Mouse (Mus musculus): Measurements from ENCODE around the gene Adamts2. TPM values are rescaled to one million over a fixed set of nuclear protein-coding genes. Genes with fewer than 3 reads are reported as not detected.

The Adamts2 gene
- polyA plus RNA-seq, 1 experiment from 2014 or later = 29.4 TPM

- TF ChIP-seq CTCF (IDR thresholded peaks at IDR 0.05) = no peak
- peak; percentile 59; the same call in 1 of the 2 replicates for TF ChIP-seq EP300 (IDR thresholded peaks at IDR 0.05)
- DNase-seq (ENCODE audit: low spot score) (peak; percentile 58), ATAC-seq (no peak)
- Histone ChIP-seq H3K9ac (replicated peaks; ENCODE audit: low read depth) (no peak overlapping the region), H3K9me3 (ENCODE audit: low read length) (no peaks in the 10 kb centered on the region), H3K4me2 (replicated peaks; ENCODE audit: low read depth, low read length) (no peak overlapping the region), H3K4me3 (ENCODE audit: low read depth, low read length) (no peak overlapping the region), H3K36me3 (ENCODE audit: insufficient read depth, low read length) (no peaks in the 10 kb centered on the region), H3K27me3 (replicated peaks; ENCODE audit: insufficient read depth, low read length) (no peaks in the 10 kb centered on the region), H3K27ac (ENCODE audit: low read length) (no peak overlapping the region), H3K4me1 (ENCODE audit: insufficient read depth, low read depth, low read length) (no peaks in the 10 kb centered on the region)
- 14% methylated on average over 3 of the region's 3 CpGs for WGBS
Measured at GRCm38 (mm10) chr11:50642583-50642982, 40.7 kb downstream of the Adamts2 start.

- DNase-seq (ENCODE audit: low spot score) = peak; percentile 63
- Histone ChIP-seq H3K9ac (replicated peaks; ENCODE audit: low read depth) (no peak overlapping the region), H3K4me1 (ENCODE audit: insufficient read depth, low read depth, low read length) (no peaks in the 10 kb centered on the region), H3K27me3 (replicated peaks; ENCODE audit: insufficient read depth, low read length) (no peaks in the 10 kb centered on the region), H3K4me3 (ENCODE audit: low read depth, low read length) (no peak overlapping the region), H3K27ac (ENCODE audit: low read length) (0 out of 2 replicates have a peak overlapping the region, but pooled peaks have one; percentile 26), H3K9me3 (ENCODE audit: low read length) (peaks cover 2% of the 10 kb centered on the region; the same call in 1 of the 2 replicates), H3K4me2 (replicated peaks; ENCODE audit: low read depth, low read length) (no peak overlapping the region), H3K36me3 (ENCODE audit: insufficient read depth, low read length) (no peaks in the 10 kb centered on the region)
- TF ChIP-seq CTCF (IDR thresholded peaks at IDR 0.05) (no peak), EP300 (IDR thresholded peaks at IDR 0.05) (no peak)
- peak; percentile 55 for ATAC-seq
- WGBS = 42% methylated on average over 4 of the region's 4 CpGs
Measured at GRCm38 (mm10) chr11:50646148-50646547, 44.3 kb downstream of the Adamts2 start.

- peak overlapping the region; percentile 14; the same call in 1 of the 2 replicates for H3K27ac ChIP-seq (ENCODE audit: low read length)
- peak; percentile 81 for ATAC-seq
Measured at GRCm38 (mm10) chr11:50648143-50648807, 46.4 kb downstream of the Adamts2 start.

GRCm38 (mm10) chr11:50650037-50650436 lies 48.2 kb downstream of the Adamts2 start:
- Histone ChIP-seq H3K4me2 (replicated peaks; ENCODE audit: low read depth, low read length) (no peak overlapping the region), H3K4me3 (ENCODE audit: low read depth, low read length) (no peak overlapping the region), H3K9me3 (ENCODE audit: low read length) (peaks cover 2% of the 10 kb centered on the region; the same call in 1 of the 2 replicates), H3K36me3 (ENCODE audit: insufficient read depth, low read length) (no peaks in the 10 kb centered on the region), H3K27ac (ENCODE audit: low read length) (no peak overlapping the region), H3K9ac (replicated peaks; ENCODE audit: low read depth) (no peak overlapping the region), H3K4me1 (ENCODE audit: insufficient read depth, low read depth, low read length) (no peaks in the 10 kb centered on the region), H3K27me3 (replicated peaks; ENCODE audit: insufficient read depth, low read length) (no peaks in the 10 kb centered on the region)
- DNase-seq (ENCODE audit: low spot score) (no peak), ATAC-seq (no peak)
- 67% methylated on average over 2 of the region's 2 CpGs for WGBS
- TF ChIP-seq EP300 (IDR thresholded peaks at IDR 0.05) (no peak), CTCF (IDR thresholded peaks at IDR 0.05) (no peak)

More at GRCm38 (mm10) chr11:50648143-50648807, 46.4 kb downstream of the Adamts2 start:
- H3K9ac ChIP-seq (replicated peaks; ENCODE audit: low read depth) = no peak overlapping the region
- H3K36me3 ChIP-seq (ENCODE audit: insufficient read depth, low read length) = no peaks in the 10 kb centered on the region
- H3K4me2 ChIP-seq (replicated peaks; ENCODE audit: low read depth, low read length) = no peak overlapping the region
- H3K27me3 ChIP-seq (replicated peaks; ENCODE audit: insufficient read depth, low read length) = no peaks in the 10 kb centered on the region
- H3K4me1 ChIP-seq (ENCODE audit: insufficient read depth, low read depth, low read length) = no peaks in the 10 kb centered on the region
- H3K9me3 ChIP-seq (ENCODE audit: low read length) = peaks cover 2% of the 10 kb centered on the region; the same call in 1 of the 2 replicates
- no peak overlapping the region for H3K4me3 ChIP-seq (ENCODE audit: low read depth, low read length)
- DNase-seq (ENCODE audit: low spot score) = peak; percentile 82
- peak; percentile 49; the same call in 1 of the 2 replicates for TF ChIP-seq EP300 (IDR thresholded peaks at IDR 0.05)
- TF ChIP-seq CTCF (IDR thresholded peaks at IDR 0.05) = no peak
- WGBS = 62% methylated on average over 4 of the region's 4 CpGs

GRCm38 (mm10) chr11:50653746-50654431 lies 52.0 kb downstream of the Adamts2 start:
- H3K4me2 ChIP-seq (replicated peaks; ENCODE audit: low read depth, low read length) = no peak overlapping the region
- H3K27ac ChIP-seq (ENCODE audit: low read length) = no peak overlapping the region; the same call in 1 of the 2 replicates
- H3K9me3 ChIP-seq (ENCODE audit: low read length) = no peaks in the 10 kb centered on the region
- H3K9ac ChIP-seq (replicated peaks; ENCODE audit: low read depth) = no peak overlapping the region
- peak; percentile 66 for DNase-seq (ENCODE audit: low spot score)
- no peaks in the 10 kb centered on the region for H3K36me3 ChIP-seq (ENCODE audit: insufficient read depth, low read length)
- 63% methylated on average over 9 of the region's 9 CpGs for WGBS
- TF ChIP-seq EP300 (IDR thresholded peaks at IDR 0.05) (peak; percentile 70), CTCF (IDR thresholded peaks at IDR 0.05) (no peak)
- no peaks in the 10 kb centered on the region for H3K27me3 ChIP-seq (replicated peaks; ENCODE audit: insufficient read depth, low read length)
- peak; percentile 84 for ATAC-seq
- no peak overlapping the region for H3K4me3 ChIP-seq (ENCODE audit: low read depth, low read length)
- H3K4me1 ChIP-seq (ENCODE audit: insufficient read depth, low read depth, low read length) = no peaks in the 10 kb centered on the region

GRCm38 (mm10) chr11:50658826-50659225 lies 56.9 kb downstream of the Adamts2 start:
- no peaks in the 10 kb centered on the region for H3K4me1 ChIP-seq (ENCODE audit: insufficient read depth, low read depth, low read length)
- no peak for ATAC-seq
- no peaks in the 10 kb centered on the region for H3K36me3 ChIP-seq (ENCODE audit: insufficient read depth, low read length)
- H3K27ac ChIP-seq (ENCODE audit: low read length) = no peak overlapping the region
- no peak overlapping the region for H3K4me3 ChIP-seq (ENCODE audit: low read depth, low read length)
- H3K27me3 ChIP-seq (replicated peaks; ENCODE audit: insufficient read depth, low read length) = no peaks in the 10 kb centered on the region
- no peak for DNase-seq (ENCODE audit: low spot score)
- H3K9me3 ChIP-seq (ENCODE audit: low read length) = no peaks in the 10 kb centered on the region
- H3K4me2 ChIP-seq (replicated peaks; ENCODE audit: low read depth, low read length) = no peak overlapping the region
- TF ChIP-seq EP300 (IDR thresholded peaks at IDR 0.05) (no peak), CTCF (IDR thresholded peaks at IDR 0.05) (no peak)
- no peak overlapping the region for H3K9ac ChIP-seq (replicated peaks; ENCODE audit: low read depth)
- WGBS = 69% methylated on average over 6 of the region's 6 CpGs

Measured in lung, postnatal 0 days (tissue).